Mouse (Mus musculus) adrenal gland, adult 2 months (tissue): ENCODE data around the gene Magi2. TPM values are rescaled to one million over a fixed set of nuclear protein-coding genes. Genes with fewer than 3 reads are reported as not detected.
"Not testable (repeated sequence)": the region's sequence is repeated elsewhere in the genome, so short reads cannot be mapped to it uniquely, and the experiment has no call there.

Experiments used
- DNase-seq: peaks from one replicate; pipeline ENCODE4 v3.0.0; 2021
- long read RNA-seq: library from polyadenylated mRNA; stranded (forward); transcript quantifications from one replicate; pipeline ENCODE4 v2.0.0, GENCODE M21; 2021
- polyA plus RNA-seq: library from polyadenylated mRNA; depleted of rRNA; stranded (reverse); fragments of >200 nt; gene quantifications from 2 replicates; pipeline ENCODE4 v1.2.3, GENCODE M21; 2012; rRNA removed
- total RNA-seq, 2 experiments: library from RNA; stranded (reverse); gene quantifications; 2 replicates each; pipeline ENCODE4 v1.2.3; 2021

Magi2 gene
- total RNA-seq (1 to 10 TPM; 6.7 to 7.3 TPM), polyA plus RNA-seq (4.5 and 8.1 TPM in 2 replicates)
- long read RNA-seq, full-length matches to known transcripts: 1 of 5 reads
- long read RNA-seq, partial matches to known transcripts: 4 of 5 reads
- long read RNA-seq, other reads (novel, unspliced or antisense): 0 of 5 reads

- DNase-seq: no peak
Observed at GRCm38 (mm10) chr5:19226866-19227243, at the start of gene Magi2. Gene Magi2, plus strand, starts transcription at chr5:19227036.

GRCm38 (mm10) chr5:19178594-19178993, 48.2 kb upstream of the Magi2 start:
- DNase-seq: no peak

GRCm38 (mm10) chr5:19186175-19186574, 40.7 kb upstream of the Magi2 start:
- no peak for DNase-seq

GRCm38 (mm10) chr5:19211665-19212064, 15.2 kb upstream of the Magi2 start:
- DNase-seq: no peak

GRCm38 (mm10) chr5:19226144-19226865, 531 bp upstream of the Magi2 start:
- DNase-seq: peak; percentile 90

- DNase-seq: no peak
Observed at GRCm38 (mm10) chr5:19227281-19227680, 445 bp downstream of the Magi2 start.

- peak; percentile 89 for DNase-seq
Observed at GRCm38 (mm10) chr5:19227791-19228331, 1.0 kb downstream of the Magi2 start.

- DNase-seq: no peak
Observed at GRCm38 (mm10) chr5:19241797-19242196, 15.0 kb downstream of the Magi2 start.

GRCm38 (mm10) chr5:19246426-19246825, 19.6 kb downstream of the Magi2 start:
- peak; percentile 70 for DNase-seq

- DNase-seq: no peak
Observed at GRCm38 (mm10) chr5:19247266-19247665, 20.4 kb downstream of the Magi2 start.

- DNase-seq: no peak
Observed at GRCm38 (mm10) chr5:19262816-19263215, 36.0 kb downstream of the Magi2 start.

GRCm38 (mm10) chr5:19264627-19265026, 37.8 kb downstream of the Magi2 start:
- peak; percentile 11 for DNase-seq

- DNase-seq: no peak
Observed at GRCm38 (mm10) chr5:19292581-19292980, 65.7 kb downstream of the Magi2 start.

GRCm38 (mm10) chr5:19306656-19307055, 79.8 kb downstream of the Magi2 start:
- no peak for DNase-seq

- no peak for DNase-seq
Observed at GRCm38 (mm10) chr5:19309870-19310269, 83.0 kb downstream of the Magi2 start.

- no peak for DNase-seq
Observed at GRCm38 (mm10) chr5:19322532-19322931, 95.7 kb downstream of the Magi2 start.

- no peak for DNase-seq
Observed at GRCm38 (mm10) chr5:19337561-19337960, 110.7 kb downstream of the Magi2 start.

GRCm38 (mm10) chr5:19368175-19368574, 141.3 kb downstream of the Magi2 start:
- DNase-seq: no peak

GRCm38 (mm10) chr5:19395876-19396275, 169.0 kb downstream of the Magi2 start:
- DNase-seq: no peak

- DNase-seq: no peak
Observed at GRCm38 (mm10) chr5:19400299-19400698, 173.5 kb downstream of the Magi2 start.

- DNase-seq: no peak
Observed at GRCm38 (mm10) chr5:19400738-19401408, 174.0 kb downstream of the Magi2 start.

- not testable (repeated sequence) for DNase-seq
Observed at GRCm38 (mm10) chr5:19404268-19404667, 177.4 kb downstream of the Magi2 start.

GRCm38 (mm10) chr5:19414556-19414955, 187.7 kb downstream of the Magi2 start:
- DNase-seq: no peak
